Mouse (Mus musculus): ENCODE measurements around the gene Zbtb9. TPM values are rescaled to one million over a fixed set of nuclear protein-coding genes. Genes with fewer than 3 reads are reported as not detected.

Gene Zbtb9
- total and polyA plus RNA-seq, 3 experiments, result 10.7 to 13.4 TPM; not detected in 1

GRCm38 (mm10) chr17:27004431-27004830 is 31.5 kb downstream of the Zbtb9 start:
- no peaks in the 10 kb centered on the region for H3K27me3 ChIP-seq (ENCODE audit: control insufficient read depth in 1 of 2, insufficient read depth in 2 of 2, low read length in 2 of 2)
- peaks cover 0 to 7% of the 10 kb centered on the region in 2 experiments; a peak in 2 of 4 replicates for H3K36me3 ChIP-seq (ENCODE audit: control insufficient read depth in 1 of 2, insufficient read depth in 2 of 2, low read length in 2 of 2)
- H3K27ac ChIP-seq (ENCODE audit: control insufficient read depth, low read depth, low read length), result no peak overlapping the region
- no peaks in the 10 kb centered on the region for H3K79me2 ChIP-seq (ENCODE audit: control insufficient read depth, insufficient read depth, low read length, poor library complexity)
- no peak for TF ChIP-seq TBP (IDR thresholded peaks at IDR 0.05; ENCODE audit: low read depth, low read length)
- TF ChIP-seq CHD1 (IDR thresholded peaks at IDR 0.05; ENCODE audit: low read depth, low read length), result no peak
- TF ChIP-seq CTCF (IDR thresholded peaks at IDR 0.05 in 2 of 3, conservative IDR thresholded peaks at IDR 0.05 in 1 of 3; ENCODE audit: control insufficient read depth in 1 of 3, insufficient read depth in 1 of 3, low read depth in 2 of 3, low read length in 3 of 3, poor library complexity in 1 of 3, severe bottlenecking in 1 of 3), result peak; percentile 88 to 96 (median 89)
- TF ChIP-seq CHD2 (IDR thresholded peaks at IDR 0.05; ENCODE audit: low read length), result no peak
- TF ChIP-seq MYB (IDR thresholded peaks at IDR 0.05; ENCODE audit: low read depth, low read length), result no peak
- no peak for TF ChIP-seq GATA1 (IDR thresholded peaks at IDR 0.05; ENCODE audit: low read depth, low read length)
- no peak for TF ChIP-seq NRF1 (IDR thresholded peaks at IDR 0.05; ENCODE audit: insufficient read depth, low read depth, low read length, poor library complexity, severe bottlenecking)
- TF ChIP-seq POLR2AphosphoS2 (IDR thresholded peaks at IDR 0.05; ENCODE audit: low read length), result no peak
- TF ChIP-seq RAD21 (IDR thresholded peaks at IDR 0.05; ENCODE audit: low read depth, low read length), result peak; percentile 58
- no peak for TF ChIP-seq BHLHE40 (IDR thresholded peaks at IDR 0.05; ENCODE audit: borderline replicate concordance, low read depth, low read length)
- peak; percentile 61 for TF ChIP-seq SMC3 (IDR thresholded peaks at IDR 0.05; ENCODE audit: low read depth, low read length)
- TF ChIP-seq ZC3H11A (IDR thresholded peaks at IDR 0.05; ENCODE audit: low read depth, low read length), result 0 out of 2 replicates have a peak, but pooled peaks have one; percentile 16
- no peak for TF ChIP-seq ZKSCAN1 (IDR thresholded peaks at IDR 0.05; ENCODE audit: low read depth, low read length)
- peak; percentile 41 for TF ChIP-seq MAX (IDR thresholded peaks at IDR 0.05; ENCODE audit: low read length)
- TF ChIP-seq HCFC1 (IDR thresholded peaks at IDR 0.05; ENCODE audit: low read depth, low read length), result no peak
- no peak for TF ChIP-seq RCOR1 (IDR thresholded peaks at IDR 0.05; ENCODE audit: low read depth, low read length)
- TF ChIP-seq USF2 (IDR thresholded peaks at IDR 0.05; ENCODE audit: borderline replicate concordance in 1 of 2, insufficient read depth in 1 of 2, low read depth in 1 of 2, low read length in 2 of 2), result no peak
- TF ChIP-seq KAT2A (conservative IDR thresholded peaks at IDR 0.05; ENCODE audit: low read depth, low read length), result no peak
- TF ChIP-seq POLR2AphosphoS5 (IDR thresholded peaks at IDR 0.05; ENCODE audit: borderline replicate concordance, low read depth, low read length), result no peak
- TF ChIP-seq MYC (IDR thresholded peaks at IDR 0.05; ENCODE audit: low read depth, low read length), result 0 out of 2 replicates have a peak, but pooled peaks have one; percentile 48
- peaks cover 0 to 8% of the 10 kb centered on the region in 2 experiments; a peak in 2 of 4 replicates for H3K4me1 ChIP-seq (ENCODE audit: control insufficient read depth in 1 of 2, insufficient read depth in 2 of 2, low read length in 2 of 2)
- H3K4me3 ChIP-seq (ENCODE audit: control insufficient read depth in 1 of 2, insufficient read depth in 1 of 2, low read depth in 2 of 2, low read length in 2 of 2), result no peak overlapping the region
- H3K9ac ChIP-seq (ENCODE audit: control insufficient read depth, low read depth, low read length, poor library complexity, severe bottlenecking), result no peak overlapping the region
- H3K9me3 ChIP-seq (replicated peaks; ENCODE audit: insufficient read depth, low read length), result no peaks in the 10 kb centered on the region
- DNase-seq (ENCODE audit: low read depth, low spot score), result peak; percentile 77
